Mouse (Mus musculus): ENCODE measurements at regions not wholly inside any gene's neighbourhood (a gene's known extent, or its start where the extent isn't known, plus 50 kb on each side); places are given as distances from the start of the nearest gene placed in this dataset.

DNA sequence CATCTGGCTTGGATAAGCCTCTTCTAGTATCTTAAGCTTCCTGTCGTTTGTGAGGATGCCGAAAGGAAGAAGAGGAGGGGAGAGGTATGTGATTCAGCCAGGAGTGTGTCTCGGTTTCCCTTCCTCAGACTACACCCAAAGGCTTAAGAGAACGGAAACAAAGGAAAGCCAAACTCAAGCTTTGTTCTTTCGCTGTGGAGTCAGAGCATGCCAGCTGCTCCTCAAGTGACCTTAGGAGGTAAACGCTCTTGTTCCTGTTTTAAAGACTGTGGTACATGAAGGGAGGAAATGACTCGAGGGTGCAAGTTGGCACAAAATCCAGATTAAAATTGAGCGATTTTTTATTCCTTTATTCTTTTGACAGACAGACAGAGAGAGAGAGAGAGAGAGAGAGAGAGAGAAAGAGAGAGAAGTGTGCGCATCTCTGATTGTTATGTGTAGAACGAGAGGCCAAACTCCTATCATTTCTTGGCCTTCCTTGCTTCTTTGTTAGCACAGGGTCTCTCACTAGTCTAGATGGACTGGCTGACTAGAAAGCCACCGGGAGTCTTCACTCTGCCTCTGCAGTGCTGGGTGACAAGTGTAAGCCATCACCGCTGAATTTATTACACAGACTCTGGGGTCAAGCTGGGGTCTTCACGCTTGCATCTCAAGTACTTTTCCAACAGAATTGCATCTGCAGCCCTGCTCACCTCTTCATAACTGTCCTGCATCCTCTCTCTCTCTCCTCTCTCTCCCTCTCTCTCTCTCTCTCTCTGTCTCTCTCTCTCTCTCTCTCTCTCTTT is 151.5 kb upstream of the Pde3a start:
- Histone ChIP-seq H3K27ac (ENCODE audit: insufficient read depth, low read depth, low read length) (no peak overlapping the region), H3K4me1 (ENCODE audit: control insufficient read depth, insufficient read depth, low read length) (no peaks in the 10 kb centered on the region), H3K4me3 (ENCODE audit: insufficient read depth, low read length) (no peak overlapping the region)
- TF ChIP-seq CTCF (IDR thresholded peaks at IDR 0.05; ENCODE audit: low read depth, low read length) (no peak), POLR2A (IDR thresholded peaks at IDR 0.05; ENCODE audit: borderline replicate concordance, low read depth, low read length) (no peak)

DNA sequence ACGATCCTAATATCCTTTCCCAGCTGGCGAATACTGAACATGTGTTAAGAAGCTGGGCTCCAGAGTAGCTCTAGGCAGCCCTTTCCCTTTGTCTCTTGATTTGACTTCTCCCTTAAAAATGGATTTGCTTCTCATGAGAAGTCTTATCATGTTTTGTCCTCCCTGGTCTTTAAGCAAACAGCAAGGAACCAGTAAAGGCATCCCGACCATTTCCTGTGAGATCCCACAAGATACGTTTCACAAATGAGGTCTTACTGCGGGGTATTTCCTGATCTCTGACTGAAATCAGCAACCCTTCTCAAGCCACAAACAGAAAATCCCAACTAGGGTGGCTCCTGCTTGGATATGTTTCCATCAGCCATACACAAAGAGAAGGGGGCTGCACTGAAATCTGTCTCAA is 130.8 kb upstream of the Pde3a start:
- TF ChIP-seq POLR2A (IDR thresholded peaks at IDR 0.05; ENCODE audit: borderline replicate concordance, low read depth, low read length) (no peak), CTCF (IDR thresholded peaks at IDR 0.05; ENCODE audit: low read depth, low read length) (no peak)

GRCm38 (mm10) chr6:141126614-141127396 is 122.3 kb upstream of the Pde3a start:
- Histone ChIP-seq H3K27ac (ENCODE audit: insufficient read depth, low read depth, low read length) (no peak overlapping the region), H3K4me3 (ENCODE audit: insufficient read depth, low read length) (no peak overlapping the region), H3K4me1 (ENCODE audit: control insufficient read depth, insufficient read depth, low read length) (no peaks in the 10 kb centered on the region)
- TF ChIP-seq POLR2A (IDR thresholded peaks at IDR 0.05; ENCODE audit: borderline replicate concordance, low read depth, low read length) (no peak), CTCF (IDR thresholded peaks at IDR 0.05; ENCODE audit: low read depth, low read length) (no peak)

More for the DNA sequence above, 130.8 kb upstream of the Pde3a start:
- Histone ChIP-seq H3K27ac (ENCODE audit: insufficient read depth, low read depth, low read length) (no peak overlapping the region), H3K4me3 (ENCODE audit: insufficient read depth, low read length) (no peak overlapping the region), H3K4me1 (ENCODE audit: control insufficient read depth, insufficient read depth, low read length) (no peaks in the 10 kb centered on the region)

DNA sequence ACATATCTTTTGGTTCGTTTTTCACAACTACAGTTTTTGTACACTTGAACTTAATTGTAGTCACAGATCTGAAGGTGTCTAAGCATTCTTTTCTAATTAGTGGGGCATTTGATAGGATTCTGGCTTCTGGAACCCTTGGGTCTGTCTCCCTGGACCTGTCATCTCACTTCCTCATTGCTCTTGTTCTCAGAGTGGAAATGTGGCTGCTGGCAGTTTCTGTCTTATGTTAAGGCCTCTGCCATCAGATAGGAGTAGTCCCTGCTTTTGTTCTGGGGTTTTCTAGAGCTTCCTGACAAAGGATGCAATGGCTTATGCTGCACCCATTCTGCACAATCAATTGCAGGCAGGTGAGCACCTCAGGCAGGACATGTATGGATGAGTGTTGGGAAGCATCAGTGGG is 119.5 kb upstream of the Pde3a start:
- Histone ChIP-seq H3K27ac (ENCODE audit: insufficient read depth, low read depth, low read length) (no peak overlapping the region), H3K4me1 (ENCODE audit: control insufficient read depth, insufficient read depth, low read length) (no peaks in the 10 kb centered on the region), H3K4me3 (ENCODE audit: insufficient read depth, low read length) (no peak overlapping the region)
- TF ChIP-seq CTCF (IDR thresholded peaks at IDR 0.05; ENCODE audit: low read depth, low read length), result no peak
- no peak for TF ChIP-seq POLR2A (IDR thresholded peaks at IDR 0.05; ENCODE audit: borderline replicate concordance, low read depth, low read length)

- Histone ChIP-seq H3K27ac (ENCODE audit: insufficient read depth, low read depth, low read length) (no peak overlapping the region), H3K4me1 (ENCODE audit: control insufficient read depth, insufficient read depth, low read length) (no peaks in the 10 kb centered on the region), H3K4me3 (ENCODE audit: insufficient read depth, low read length) (no peak overlapping the region)
- TF ChIP-seq POLR2A (IDR thresholded peaks at IDR 0.05; ENCODE audit: borderline replicate concordance, low read depth, low read length) (no peak), CTCF (IDR thresholded peaks at IDR 0.05; ENCODE audit: low read depth, low read length) (no peak)
Measured at GRCm38 (mm10) chr6:141134176-141134575, 114.9 kb upstream of the Pde3a start.

- TF ChIP-seq CTCF (IDR thresholded peaks at IDR 0.05; ENCODE audit: low read depth, low read length) (no peak), POLR2A (IDR thresholded peaks at IDR 0.05; ENCODE audit: borderline replicate concordance, low read depth, low read length) (no peak)
- Histone ChIP-seq H3K4me3 (ENCODE audit: insufficient read depth, low read length) (no peak overlapping the region), H3K4me1 (ENCODE audit: control insufficient read depth, insufficient read depth, low read length) (no peaks in the 10 kb centered on the region), H3K27ac (ENCODE audit: insufficient read depth, low read depth, low read length) (no peak overlapping the region)
Measured at GRCm38 (mm10) chr6:141136664-141137375, 112.2 kb upstream of the Pde3a start.

DNA sequence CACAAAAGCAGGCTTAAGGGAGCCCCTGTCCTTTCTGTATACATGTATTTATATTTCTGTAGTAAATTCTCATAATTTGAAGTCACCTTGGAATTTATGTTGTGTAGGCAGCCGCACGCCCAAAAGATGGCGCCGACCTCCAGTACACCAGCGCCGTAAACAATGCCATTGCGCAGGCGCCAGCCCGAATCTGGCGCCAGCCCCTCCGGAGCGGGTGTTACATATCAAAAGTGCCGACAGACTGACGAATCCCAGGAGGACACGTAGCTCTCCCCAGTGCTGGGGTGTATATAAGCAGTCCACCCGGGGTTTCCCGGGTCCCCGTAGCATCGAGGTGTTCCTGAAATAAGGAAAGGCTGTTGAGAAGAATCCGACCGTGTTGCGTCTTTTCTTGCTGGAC is 108.1 kb upstream of the Pde3a start:
- no peak overlapping the region for H3K27ac ChIP-seq (ENCODE audit: insufficient read depth, low read depth, low read length)
- TF ChIP-seq CTCF (IDR thresholded peaks at IDR 0.05; ENCODE audit: low read depth, low read length) (no peak), POLR2A (IDR thresholded peaks at IDR 0.05; ENCODE audit: borderline replicate concordance, low read depth, low read length) (no peak)
- no peaks in the 10 kb centered on the region for H3K4me1 ChIP-seq (ENCODE audit: control insufficient read depth, insufficient read depth, low read length)
- H3K4me3 ChIP-seq (ENCODE audit: insufficient read depth, low read length), result no peak overlapping the region

DNA sequence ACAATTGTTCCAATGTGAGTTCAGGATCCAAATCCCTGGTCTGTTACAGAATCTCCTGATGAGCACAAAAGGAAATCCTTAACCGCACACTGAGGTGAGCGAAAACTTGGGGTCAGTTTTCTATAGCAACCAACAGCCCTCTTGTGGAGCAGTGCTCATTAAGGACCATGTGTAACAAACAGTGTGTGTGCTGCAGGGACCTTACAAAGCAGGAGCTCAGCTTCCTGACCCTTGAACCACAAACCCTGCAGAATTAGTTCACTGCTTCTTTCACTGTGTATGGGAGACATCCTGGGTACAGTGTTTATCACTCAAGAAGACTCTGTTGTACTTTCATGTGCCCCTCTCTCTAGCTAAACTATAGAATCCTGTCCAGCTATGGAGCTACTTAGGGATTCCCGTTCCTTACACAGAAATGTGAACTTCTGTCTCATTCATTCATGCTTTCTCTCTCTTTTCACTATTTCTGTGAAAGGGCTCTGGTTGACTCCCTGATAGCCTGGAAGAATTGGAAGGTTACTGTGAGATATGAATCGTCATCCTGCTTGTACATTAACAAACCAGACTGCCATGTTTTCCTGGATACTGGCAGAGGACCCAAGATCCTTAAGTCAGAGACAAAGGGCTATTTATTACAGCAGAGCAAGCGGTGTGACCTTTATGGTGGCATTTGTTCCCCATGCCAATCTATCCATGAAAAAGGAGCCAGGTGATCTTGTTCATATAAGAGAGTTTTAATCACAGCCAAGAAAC is 100.5 kb upstream of the Pde3a start:
- TF ChIP-seq CTCF (IDR thresholded peaks at IDR 0.05; ENCODE audit: low read depth, low read length) (no peak), POLR2A (IDR thresholded peaks at IDR 0.05; ENCODE audit: borderline replicate concordance, low read depth, low read length) (no peak)
- Histone ChIP-seq H3K4me3 (ENCODE audit: insufficient read depth, low read length) (no peak overlapping the region), H3K4me1 (ENCODE audit: control insufficient read depth, insufficient read depth, low read length) (no peaks in the 10 kb centered on the region), H3K27ac (ENCODE audit: insufficient read depth, low read depth, low read length) (no peak overlapping the region)

- TF ChIP-seq CTCF (IDR thresholded peaks at IDR 0.05; ENCODE audit: low read depth, low read length), result no peak
- TF ChIP-seq POLR2A (IDR thresholded peaks at IDR 0.05; ENCODE audit: borderline replicate concordance, low read depth, low read length), result no peak
- Histone ChIP-seq H3K4me1 (ENCODE audit: control insufficient read depth, insufficient read depth, low read length) (no peaks in the 10 kb centered on the region), H3K27ac (ENCODE audit: insufficient read depth, low read depth, low read length) (no peak overlapping the region), H3K4me3 (ENCODE audit: insufficient read depth, low read length) (no peak overlapping the region)
Measured at GRCm38 (mm10) chr6:141149170-141149917, 99.7 kb upstream of the Pde3a start.
